Mouse (Mus musculus) forebrain, embryonic 16.5 days (tissue): ENCODE measurements at regions not wholly inside any gene's neighbourhood (a gene's known extent, or its start where the extent isn't known, plus 50 kb on each side); places are given as distances from the start of the nearest gene placed in this dataset.
A peak's percentile ranks its signal among the peaks of the same experiment; 100 is the strongest.

Experiments
- ATAC-seq: fragments of 200-750 bp; cut with Nextera tagmentation; 2 replicates; pipeline ENCODE4 v1.8.0; 2017; ENCODE audit warnings: mild to moderate bottlenecking, moderate library complexity
- H3K27ac ChIP-seq: fragments of 300-500 bp; sonication (generic); 2 replicates; pipeline ENCODE4 v1.5.1; 2014; ENCODE audit warnings: low read length, control low read depth
- H3K27me3 ChIP-seq: fragments of 300-500 bp; sonication (generic); replicated peaks from 2 replicates; pipeline ENCODE4 v1.6.1; 2014; ENCODE audit warnings: low read length; ENCODE audit not compliant: control insufficient read depth, insufficient read depth
- H3K36me3 ChIP-seq: fragments of 300-500 bp; sonication (generic); 2 replicates; pipeline ENCODE4 v1.6.1; 2014; ENCODE audit not compliant: control insufficient read depth, insufficient read depth
- H3K4me1 ChIP-seq: fragments of 300-500 bp; sonication (generic); replicated peaks from 2 replicates; pipeline ENCODE4 v1.6.1; 2014; ENCODE audit warnings: low read length; ENCODE audit not compliant: control insufficient read depth, insufficient read depth
- H3K4me2 ChIP-seq: fragments of 300-500 bp; sonication (generic); 2 replicates; pipeline ENCODE4 v1.6.1; 2014; ENCODE audit warnings: mild to moderate bottlenecking, low read length, control low read depth
- H3K4me3 ChIP-seq: fragments of 300-500 bp; sonication (generic); replicated peaks from 2 replicates; pipeline ENCODE4 v1.5.1; 2014; ENCODE audit warnings: mild to moderate bottlenecking, low read length, control low read depth
- H3K9ac ChIP-seq: fragments of 300-500 bp; sonication (generic); replicated peaks from 2 replicates; pipeline ENCODE4 v1.6.1; 2014; ENCODE audit warnings: low read depth, low read length, control low read depth
- H3K9me3 ChIP-seq: fragments of 300-500 bp; sonication (generic); 2 replicates; pipeline ENCODE4 v1.6.1; 2016; ENCODE audit warnings: low read length; ENCODE audit not compliant: control insufficient read depth
- WGBS: fragments of 180-500 bp; shearing (Covaris S2); extraction: QIAGEN DNeasy Blood & Tissue Kit; methylation state at CpG from one replicate; pipeline ENCODE4 v1.1.7; 2014; 5-methylcytosine and 5-hydroxymethylcytosine counted together

- WGBS, result 80% methylated on average over 3 of the region's 3 CpGs
- Histone ChIP-seq H3K4me2 (no peak overlapping the region), H3K4me1 (no peaks in the 10 kb centered on the region), H3K27ac (no peak overlapping the region), H3K36me3 (no peaks in the 10 kb centered on the region), H3K4me3 (no peak overlapping the region), H3K27me3 (no peaks in the 10 kb centered on the region), H3K9ac (no peak overlapping the region), H3K9me3 (no peaks in the 10 kb centered on the region)
- ATAC-seq, result no peak
Observed at GRCm38 (mm10) chr3:157426720-157427119, 107.2 kb upstream of the Zranb2 start.

GRCm38 (mm10) chr3:157449794-157450193 lies 84.2 kb upstream of the Zranb2 start:
- Histone ChIP-seq H3K27ac (no peak overlapping the region), H3K36me3 (no peaks in the 10 kb centered on the region), H3K9ac (no peak overlapping the region), H3K27me3 (no peaks in the 10 kb centered on the region), H3K4me2 (no peak overlapping the region), H3K4me3 (no peak overlapping the region), H3K4me1 (no peaks in the 10 kb centered on the region), H3K9me3 (no peaks in the 10 kb centered on the region)
- peak; percentile 67 for ATAC-seq

- H3K4me3 ChIP-seq, result no peak overlapping the region
- no peak overlapping the region for H3K9ac ChIP-seq
- 91% methylated on average over 2 of the region's 2 CpGs for WGBS
- H3K27me3 ChIP-seq, result no peaks in the 10 kb centered on the region
- no peak for ATAC-seq
- H3K4me2 ChIP-seq, result no peak overlapping the region
- no peaks in the 10 kb centered on the region for H3K4me1 ChIP-seq
- no peaks in the 10 kb centered on the region for H3K36me3 ChIP-seq
- H3K27ac ChIP-seq, result no peak overlapping the region
- no peaks in the 10 kb centered on the region for H3K9me3 ChIP-seq
Observed at GRCm38 (mm10) chr3:157471600-157471999, 62.4 kb upstream of the Zranb2 start.

GRCm38 (mm10) chr3:157472674-157473073 lies 61.3 kb upstream of the Zranb2 start:
- no peak overlapping the region for H3K9ac ChIP-seq
- 0 out of 2 replicates have a peak overlapping the region, but pooled peaks have one; percentile 44 for H3K27ac ChIP-seq
- H3K4me2 ChIP-seq, result no peak overlapping the region
- H3K27me3 ChIP-seq, result no peaks in the 10 kb centered on the region
- H3K4me1 ChIP-seq, result no peaks in the 10 kb centered on the region
- H3K9me3 ChIP-seq, result no peaks in the 10 kb centered on the region
- H3K4me3 ChIP-seq, result no peak overlapping the region
- 70% methylated on average over 5 of the region's 5 CpGs for WGBS
- no peaks in the 10 kb centered on the region for H3K36me3 ChIP-seq
- ATAC-seq, result 0 out of 2 replicates have a peak, but pooled peaks have one; percentile 47

GRCm38 (mm10) chr3:157477731-157478130 lies 56.2 kb upstream of the Zranb2 start:
- H3K36me3 ChIP-seq, result no peaks in the 10 kb centered on the region
- WGBS, result 79% methylated on average over 2 of the region's 2 CpGs

More at GRCm38 (mm10) chr3:157477731-157478130, 56.2 kb upstream of the Zranb2 start:
- Histone ChIP-seq H3K9me3 (no peaks in the 10 kb centered on the region), H3K9ac (no peak overlapping the region), H3K4me3 (no peak overlapping the region), H3K4me1 (no peaks in the 10 kb centered on the region), H3K4me2 (no peak overlapping the region), H3K27me3 (no peaks in the 10 kb centered on the region), H3K27ac (no peak overlapping the region)
- ATAC-seq, result no peak
